Mouse (Mus musculus) olfactory bulb, adult 2 months (tissue): ENCODE data around the gene Gm9970.

ENCODE experiments used
- CTCF ChIP-seq: fragments of 200-500 bp; IDR thresholded peaks from 2 replicates; pipeline ENCODE4 v1.5.1; 2012; ENCODE audit warnings: low read depth, mild to moderate bottlenecking, low read length, moderate library complexity; ENCODE audit not compliant: insufficient read depth
- POLR2A ChIP-seq: fragments of 200-500 bp; IDR thresholded peaks from 2 replicates; pipeline ENCODE4 v1.6.1; 2012; ENCODE audit warnings: mild to moderate bottlenecking, low read depth, low read length, moderate library complexity; ENCODE audit not compliant: insufficient read depth

DNA sequence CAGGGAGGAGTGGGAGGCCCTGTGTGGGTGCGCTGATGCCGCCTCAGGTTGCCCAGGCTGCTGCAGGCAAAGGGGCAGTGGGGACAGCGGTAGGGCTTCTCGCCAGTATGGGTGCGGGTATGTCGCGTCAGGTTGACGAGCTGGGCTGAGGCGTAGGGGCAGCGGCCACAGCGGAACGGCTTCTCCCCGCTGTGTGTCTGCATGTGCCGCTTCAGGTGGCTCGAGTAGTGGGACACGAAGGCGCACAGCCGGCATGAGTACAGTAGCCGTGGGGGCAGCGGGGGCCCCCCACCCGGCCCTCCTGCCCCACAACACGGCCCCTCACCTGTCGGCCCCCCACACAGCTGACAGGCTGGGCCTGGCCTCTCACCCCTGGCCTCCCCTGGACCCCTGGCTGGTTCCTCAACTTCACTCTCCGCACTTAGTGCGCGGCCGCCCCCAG lies 40.7 kb downstream of the Gm9970 start:
- no peak for TF ChIP-seq CTCF
- TF ChIP-seq POLR2A: no peak
